Mouse (Mus musculus) brain, adult 2 months (tissue): ENCODE results near the gene Mrpl46.

Experiments
- DNase-seq: peaks from one replicate; pipeline ENCODE4 v3.0.0; 2011; ENCODE audit warnings: low read depth, low spot score

Mrpl46 gene

DNA sequence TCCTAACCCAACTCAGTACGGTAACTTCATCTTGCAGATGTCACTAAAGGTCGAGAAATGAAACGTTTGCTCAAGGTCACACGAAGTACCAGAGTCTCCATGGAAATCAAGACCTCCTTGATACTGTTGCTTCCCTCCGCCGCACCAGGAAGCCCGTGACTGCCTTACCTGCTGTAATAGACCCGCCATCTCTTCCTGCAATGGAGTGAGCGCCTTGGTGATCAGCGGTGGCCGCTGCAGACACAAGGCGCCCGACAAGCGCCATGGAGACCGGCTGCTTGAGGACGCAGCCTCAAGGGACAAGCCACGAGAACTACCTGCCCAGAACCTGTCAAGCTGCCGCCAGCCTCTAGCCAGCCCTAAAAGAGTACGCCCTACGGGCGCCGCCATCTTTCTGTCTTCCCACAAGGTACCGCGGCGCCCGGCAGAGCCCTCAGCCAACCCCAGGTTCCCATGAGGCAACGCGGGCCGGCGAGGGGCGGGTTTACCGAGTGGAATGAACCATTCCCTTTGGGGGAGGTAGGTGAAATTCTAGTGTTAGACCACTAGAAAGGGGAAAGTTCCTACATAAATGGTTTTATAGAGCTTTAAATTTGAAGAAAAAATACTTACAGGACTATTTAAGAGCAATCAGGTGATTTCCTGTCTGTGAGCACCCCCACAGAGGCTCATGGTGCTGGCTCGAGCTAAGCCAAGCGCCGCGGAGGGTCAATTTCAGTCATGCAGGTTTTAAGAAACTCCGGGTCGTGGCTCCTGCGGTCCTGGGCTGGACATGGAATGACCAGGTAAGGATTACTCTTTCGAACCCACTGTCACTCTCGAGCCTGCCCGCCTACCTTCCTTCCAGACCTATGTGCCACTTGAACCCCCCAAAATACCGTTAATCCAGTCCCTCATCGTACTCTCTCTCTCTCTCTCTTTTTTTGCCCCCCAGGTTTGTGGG, at the start of gene Mrpl46, which contains the start of gene Mrps11:
Mrpl46 (minus strand) TSS at position 893 of the 943 bp plus-strand sequence.
Mrps11 (plus strand) TSS at position 481 of the 943 bp plus-strand sequence.
- peak; percentile 92 for DNase-seq

DNA sequence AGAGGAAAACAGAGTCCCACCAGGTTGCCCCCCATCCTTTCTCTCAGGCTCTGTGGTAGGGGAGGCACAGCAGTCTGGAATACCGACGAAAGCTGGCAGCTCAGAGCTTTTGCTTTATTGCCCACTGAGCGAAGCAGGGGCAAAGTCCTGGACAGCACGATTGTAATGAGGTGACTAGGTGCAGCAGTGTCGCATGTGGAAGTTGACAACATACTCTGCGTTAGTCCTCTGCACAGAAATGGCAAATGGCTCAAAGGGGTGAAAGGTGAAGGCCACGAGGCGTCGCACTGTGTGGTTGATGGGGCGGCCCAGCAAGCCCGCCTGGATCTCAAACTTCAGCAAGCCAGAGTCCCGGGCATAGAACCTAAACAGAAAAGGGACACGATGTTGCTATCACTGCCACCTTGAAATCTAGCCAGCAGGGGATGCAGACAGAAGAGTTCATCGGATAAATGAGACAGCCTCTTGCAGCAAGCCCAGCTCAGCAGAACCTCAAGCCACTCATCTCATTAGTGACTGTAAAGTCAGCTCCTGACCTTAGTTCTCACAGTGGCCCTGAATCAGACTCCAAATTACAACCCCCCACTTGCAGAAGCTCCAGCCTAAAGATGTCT, 44.5 kb upstream of the Mrpl46 start:
- DNase-seq, result no peak

GRCm38 (mm10) chr7:78826682-78827385, 43.5 kb upstream of the Mrpl46 start:
- peak; percentile 41 for DNase-seq

DNA sequence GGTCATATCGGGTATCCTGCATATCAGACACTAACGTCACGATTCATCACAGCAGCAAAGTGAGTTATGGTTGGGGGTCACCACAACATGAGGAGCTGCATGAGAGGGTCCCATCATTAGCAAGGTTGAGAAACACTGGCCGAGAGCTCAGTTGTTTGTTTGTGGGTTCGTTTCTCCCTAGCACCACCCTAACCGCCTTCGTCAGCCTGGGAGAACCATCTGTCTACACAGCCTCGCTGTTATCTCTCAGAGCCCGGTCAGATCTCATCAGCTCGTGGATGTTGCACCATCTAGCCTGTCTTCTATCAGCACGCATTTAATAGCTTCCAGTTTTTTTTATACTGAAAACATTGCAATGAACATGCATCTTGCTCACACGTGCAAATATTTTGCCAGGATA, 35.0 kb upstream of the Mrpl46 start:
- no peak for DNase-seq

DNA sequence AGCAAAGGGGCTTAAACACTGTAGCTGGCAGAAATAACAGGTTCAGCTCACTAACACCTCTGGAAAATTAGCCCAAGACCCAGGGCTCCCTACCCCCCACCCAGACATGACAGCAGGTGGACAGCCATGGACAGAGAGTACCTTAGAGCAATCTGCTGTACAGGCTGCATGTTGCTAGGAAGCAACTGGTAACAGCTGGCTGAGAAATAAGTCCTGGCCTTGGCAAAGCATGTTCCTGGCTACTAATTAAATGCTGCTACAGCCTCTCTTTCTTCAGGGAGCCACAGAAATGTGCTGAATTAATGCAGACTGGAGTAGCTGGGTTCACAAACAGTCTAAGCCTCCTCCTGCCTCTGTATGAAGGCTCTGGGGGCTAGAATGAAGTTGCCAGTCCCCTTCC, 31.4 kb upstream of the Mrpl46 start:
- peak; percentile 8 for DNase-seq

DNA sequence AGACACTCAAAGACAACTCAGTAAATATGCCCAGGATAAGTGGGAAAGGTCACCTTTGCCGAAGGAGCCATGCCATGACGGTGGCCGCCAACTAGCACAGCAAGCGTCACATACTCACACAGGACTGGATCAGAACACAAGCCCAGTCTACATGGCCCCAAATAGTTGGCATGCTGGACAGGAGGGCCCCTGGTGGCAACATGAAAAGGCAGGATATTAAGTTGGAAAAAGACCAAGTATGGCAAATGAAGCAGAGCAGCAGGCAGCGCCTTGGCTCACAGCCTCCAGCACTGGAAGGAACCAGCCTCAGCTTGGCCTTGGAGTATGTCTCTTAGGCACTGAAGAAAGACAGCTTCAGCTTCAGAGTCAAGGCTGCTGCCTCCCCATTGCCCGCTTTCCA, 30.5 kb upstream of the Mrpl46 start:
- DNase-seq, result peak; percentile 58

DNA sequence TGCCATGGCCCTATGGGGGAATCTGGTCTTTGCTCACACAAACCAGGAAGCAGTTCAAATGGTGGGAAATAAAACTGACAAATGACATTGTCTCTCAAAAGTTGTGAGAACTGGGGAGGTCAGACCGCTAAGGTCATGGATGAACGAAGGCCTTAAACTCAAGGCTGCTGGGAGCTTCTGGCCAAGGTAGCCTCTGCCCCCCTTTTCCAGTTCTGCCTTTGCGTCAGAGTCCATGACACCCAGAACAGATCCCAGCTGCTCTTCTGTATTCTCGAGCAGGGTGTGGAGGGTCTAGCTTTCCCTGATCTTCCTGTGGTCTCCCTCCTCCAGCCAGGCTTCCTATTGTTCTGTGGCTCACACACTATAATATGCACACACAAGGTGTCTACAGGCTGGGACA, 23.9 kb upstream of the Mrpl46 start:
- no peak for DNase-seq

- no peak for DNase-seq
These were observed 20.5 kb upstream of the Mrpl46 start for GRCm38 (mm10) chr7:78803841-78804240.

DNA sequence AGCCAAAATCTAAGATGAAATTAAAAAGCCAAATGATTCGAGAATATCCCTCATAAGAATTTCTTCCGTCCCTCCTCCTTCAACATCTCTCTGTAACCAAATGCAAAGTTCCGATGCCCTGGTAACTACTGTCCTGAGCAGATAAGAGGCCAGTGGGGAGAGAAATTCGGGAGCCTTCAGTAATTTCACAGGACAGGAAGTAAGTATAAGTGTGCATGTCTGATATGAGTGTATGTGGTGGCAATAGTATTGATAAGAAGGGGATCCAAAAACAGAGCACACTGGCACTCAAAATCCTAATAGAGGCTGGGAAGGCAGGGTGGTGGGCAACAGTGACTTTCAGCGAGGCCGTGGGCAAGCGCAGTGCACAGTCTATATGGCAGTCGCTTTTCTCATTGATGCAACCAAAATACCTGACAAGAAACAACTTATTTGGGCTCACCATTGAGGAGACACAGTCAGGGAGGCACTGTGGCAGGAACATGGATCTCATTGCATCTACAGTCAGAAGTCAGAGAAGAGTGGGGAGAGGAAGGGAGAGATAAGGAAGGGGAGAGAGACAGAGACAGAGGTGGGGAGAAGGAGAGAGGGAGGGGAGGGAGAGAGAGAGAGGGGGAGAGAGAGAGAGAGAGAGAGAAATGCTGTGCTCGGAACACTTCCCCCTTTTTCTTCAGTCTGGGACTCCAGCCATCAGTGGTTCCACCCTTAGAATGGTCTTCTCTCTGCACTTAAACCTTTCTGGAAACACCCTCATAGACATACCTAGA, 16.6 kb upstream of the Mrpl46 start:
- no peak for DNase-seq

- DNase-seq, result peak; percentile 89
These were observed 14.6 kb upstream of the Mrpl46 start for GRCm38 (mm10) chr7:78797843-78798455.

- DNase-seq, result peak; percentile 84
These were observed 13.3 kb upstream of the Mrpl46 start for GRCm38 (mm10) chr7:78796624-78797023.

GRCm38 (mm10) chr7:78794571-78795092, 11.3 kb upstream of the Mrpl46 start:
- DNase-seq, result no peak

GRCm38 (mm10) chr7:78793895-78794570, 10.7 kb upstream of the Mrpl46 start:
- DNase-seq, result no peak

GRCm38 (mm10) chr7:78791359-78792222, 8.3 kb upstream of the Mrpl46 start:
- DNase-seq, result peak; percentile 84

DNA sequence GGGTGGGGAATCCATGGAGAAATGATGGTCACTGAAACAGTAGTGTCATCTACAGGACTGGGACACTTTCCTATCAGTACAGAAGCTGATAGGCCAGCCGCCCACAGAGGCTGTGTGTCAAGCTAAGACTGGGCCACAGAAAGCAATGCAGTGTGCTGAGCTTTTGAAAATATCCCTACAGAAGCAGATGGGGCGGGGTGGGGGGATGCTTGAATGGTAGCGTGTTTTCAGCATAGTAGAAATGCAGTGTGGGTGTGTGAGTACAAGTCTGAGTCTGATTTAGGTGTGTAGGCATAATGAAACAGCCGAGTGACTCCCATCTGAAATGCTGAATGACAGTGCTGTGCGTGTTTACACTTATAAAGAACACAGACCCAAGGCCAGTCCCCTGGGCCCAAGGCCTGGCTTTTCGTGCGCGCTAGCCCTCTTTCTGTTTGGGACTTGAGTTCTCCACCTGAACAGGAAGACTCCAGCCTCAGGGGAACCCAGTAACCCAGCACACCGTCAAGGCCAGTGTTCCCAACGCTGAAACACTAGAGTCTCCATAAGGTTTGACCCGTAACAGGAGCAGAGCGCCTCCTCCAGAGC, 4.6 kb upstream of the Mrpl46 start:
- DNase-seq, result peak; percentile 70

- DNase-seq, result peak; percentile 20
These were observed 2.6 kb upstream of the Mrpl46 start for GRCm38 (mm10) chr7:78785906-78786305.

- no peak for DNase-seq
These were observed 4.6 kb downstream of the Mrpl46 start for GRCm38 (mm10) chr7:78778741-78779140.

DNA sequence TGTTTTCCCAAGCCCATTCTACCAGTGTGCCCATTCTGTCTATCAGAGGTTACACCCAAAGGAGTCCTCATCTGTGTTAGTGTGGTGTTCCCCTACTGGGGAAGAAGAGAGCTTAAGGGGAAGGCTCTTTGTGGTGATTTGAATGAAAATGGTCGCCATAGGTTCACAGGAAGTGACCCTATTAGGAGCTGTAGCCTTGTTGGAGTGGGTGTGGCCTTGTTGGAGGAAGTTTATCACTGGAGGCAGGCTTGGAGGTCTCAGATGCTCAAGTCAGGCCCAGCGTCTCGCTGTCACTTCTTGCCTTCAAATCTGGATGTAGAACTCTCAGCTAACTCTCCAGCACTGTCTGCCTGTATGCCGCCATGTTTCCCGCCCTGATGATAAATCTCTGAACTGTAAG, 12.4 kb downstream of the Mrpl46 start:
- DNase-seq, result no peak
